Mouse (Mus musculus) lung, postnatal 0 days (tissue): ENCODE results near the gene Tubb2b. TPM values are rescaled to one million over a fixed set of nuclear protein-coding genes. Genes with fewer than 3 reads are reported as not detected.

Experiments
- ATAC-seq: fragments of 200-750 bp; cut with Nextera tagmentation; 2 replicates; pipeline ENCODE4 v1.8.0; 2017; ENCODE audit warnings: moderate library complexity
- DNase-seq: peaks from one replicate; pipeline ENCODE4 v3.0.0-alpha.2; 2016; ENCODE audit warnings: low spot score
- H3K27ac ChIP-seq: fragments of 300-500 bp; sonication (generic); 2 replicates; pipeline ENCODE4 v1.5.1; 2014; ENCODE audit warnings: antibody characterized with exemption, mild to moderate bottlenecking, low read length, mixed read lengths
- H3K27me3 ChIP-seq: fragments of 300-500 bp; sonication (generic); replicated peaks from 2 replicates; pipeline ENCODE4 v1.6.1; 2014; ENCODE audit warnings: low read length, mixed read lengths; ENCODE audit not compliant: insufficient read depth
- H3K36me3 ChIP-seq: fragments of 300-500 bp; sonication (generic); 2 replicates; pipeline ENCODE4 v1.6.1; 2014; ENCODE audit warnings: low read length, mixed read lengths; ENCODE audit not compliant: insufficient read depth
- H3K4me1 ChIP-seq: fragments of 300-500 bp; sonication (generic); 2 replicates; pipeline ENCODE4 v1.6.1; 2014; ENCODE audit warnings: antibody characterized with exemption, low read depth, low read length, mixed read lengths; ENCODE audit not compliant: insufficient read depth
- H3K4me2 ChIP-seq: fragments of 300-500 bp; sonication (generic); replicated peaks from 2 replicates; pipeline ENCODE4 v1.6.1; 2014; ENCODE audit warnings: low read depth, mild to moderate bottlenecking, low read length, moderate library complexity, mixed read lengths
- H3K4me3 ChIP-seq: fragments of 300-500 bp; sonication (generic); 2 replicates; pipeline ENCODE4 v1.5.1; 2014; ENCODE audit warnings: low read depth, low read length
- H3K9ac ChIP-seq: fragments of 300-500 bp; sonication (generic); replicated peaks from 2 replicates; pipeline ENCODE4 v1.6.1; 2014; ENCODE audit warnings: low read depth, mild to moderate bottlenecking
- H3K9me3 ChIP-seq: fragments of 300-500 bp; sonication (generic); 2 replicates; pipeline ENCODE4 v1.6.1; 2016; ENCODE audit warnings: low read length, mixed read lengths
- CTCF ChIP-seq: IDR thresholded peaks from 2 replicates; pipeline ENCODE4 v1.5.1; 2016; ENCODE audit warnings: antibody characterized with exemption, mild to moderate bottlenecking
- EP300 ChIP-seq: IDR thresholded peaks from 2 replicates; pipeline ENCODE4 v1.6.1; 2016; ENCODE audit warnings: antibody characterized with exemption, mild to moderate bottlenecking, control low read depth
- WGBS: fragments of 180-500 bp; shearing (Covaris S2); extraction: QIAGEN DNeasy Blood & Tissue Kit; methylation state at CpG from one replicate; pipeline ENCODE4 v1.1.7; 2014; 5-methylcytosine and 5-hydroxymethylcytosine counted together
- polyA plus RNA-seq: library from polyadenylated mRNA; unstranded; fragments of >200 nt; fragmentation: Nextera tagmentation; extraction: Ambion mirVana; gene quantifications from 2 replicates; pipeline ENCODE4 v1.2.1, GENCODE M21; 2015

The Tubb2b gene
- polyA plus RNA-seq, 1 experiment from 2014 or later: 7.5 TPM

GRCm38 (mm10) chr13:34131708-34132060, 1.4 kb upstream of the Tubb2b start:
- DNase-seq: peak; percentile 39
- ATAC-seq: 0 out of 2 replicates have a peak, but pooled peaks have one; percentile 19
- Histone ChIP-seq H3K4me2 (peak overlapping the region; percentile 90), H3K4me3 (peak overlapping the region; percentile 62; the same call in 1 of the 2 replicates), H3K9ac (no peak overlapping the region), H3K36me3 (no peaks in the 10 kb centered on the region), H3K9me3 (no peaks in the 10 kb centered on the region), H3K27me3 (peaks cover 9% of the 10 kb centered on the region; the same call in 1 of the 2 replicates), H3K4me1 (0 out of 2 replicates have a peak, but pooled peaks cover 10% of the 10 kb centered on the region), H3K27ac (no peak overlapping the region)
- TF ChIP-seq EP300: no peak
- peak; percentile 40 for TF ChIP-seq CTCF
- 5% methylated on average over 10 of the region's 10 CpGs for WGBS

- ATAC-seq: peak; percentile 69
- Histone ChIP-seq H3K36me3 (no peaks in the 10 kb centered on the region), H3K4me1 (0 out of 2 replicates have a peak, but pooled peaks cover 10% of the 10 kb centered on the region), H3K4me2 (peak overlapping the region; percentile 90), H3K27me3 (peaks cover 9% of the 10 kb centered on the region; the same call in 1 of the 2 replicates), H3K27ac (0 out of 2 replicates have a peak overlapping the region, but pooled peaks have one; percentile 32), H3K4me3 (peak overlapping the region; percentile 62; the same call in 1 of the 2 replicates), H3K9me3 (no peaks in the 10 kb centered on the region), H3K9ac (no peak overlapping the region)
- peak; percentile 75 for DNase-seq
- under 1% methylated on average over 24 of the region's 24 CpGs for WGBS
- no peak for TF ChIP-seq EP300
- TF ChIP-seq CTCF: no peak
Measured at GRCm38 (mm10) chr13:34131011-34131707, 893 bp upstream of the Tubb2b start.

GRCm38 (mm10) chr13:34129485-34130225, 611 bp downstream of the Tubb2b start:
- TF ChIP-seq CTCF (no peak), EP300 (no peak)
- peak; percentile 51 for DNase-seq

GRCm38 (mm10) chr13:34128276-34129114, 1.8 kb downstream of the Tubb2b start:
- Histone ChIP-seq H3K27ac (no peak overlapping the region), H3K9ac (no peak overlapping the region), H3K4me3 (no peak overlapping the region), H3K9me3 (no peaks in the 10 kb centered on the region), H3K4me1 (0 out of 2 replicates have a peak, but pooled peaks cover 7% of the 10 kb centered on the region), H3K4me2 (no peak overlapping the region), H3K36me3 (no peaks in the 10 kb centered on the region), H3K27me3 (peaks cover 6% of the 10 kb centered on the region; the same call in 1 of the 2 replicates)
- no peak for ATAC-seq
- TF ChIP-seq EP300 (no peak), CTCF (no peak)
- WGBS: 76% methylated on average over 9 of the region's 9 CpGs
- no peak for DNase-seq

More at GRCm38 (mm10) chr13:34129485-34130225, 611 bp downstream of the Tubb2b start:
- under 1% methylated on average over 30 of the region's 31 CpGs for WGBS
- Histone ChIP-seq H3K4me3 (peak overlapping the region; percentile 62), H3K9ac (no peak overlapping the region; the same call in 1 of the 2 replicates), H3K27me3 (peaks cover 9% of the 10 kb centered on the region; the same call in 1 of the 2 replicates), H3K4me1 (0 out of 2 replicates have a peak, but pooled peaks cover 10% of the 10 kb centered on the region), H3K27ac (no peak overlapping the region), H3K36me3 (no peaks in the 10 kb centered on the region), H3K4me2 (peak overlapping the region; percentile 90), H3K9me3 (no peaks in the 10 kb centered on the region)
- ATAC-seq: peak; percentile 25

GRCm38 (mm10) chr13:34125711-34126110, 4.6 kb downstream of the Tubb2b start:
- TF ChIP-seq CTCF (no peak), EP300 (no peak)
- no peak for DNase-seq
- Histone ChIP-seq H3K4me2 (no peak overlapping the region), H3K4me1 (0 out of 2 replicates have a peak, but pooled peaks cover 2% of the 10 kb centered on the region), H3K9me3 (no peaks in the 10 kb centered on the region), H3K27me3 (no peaks in the 10 kb centered on the region), H3K9ac (no peak overlapping the region), H3K4me3 (no peak overlapping the region), H3K27ac (no peak overlapping the region), H3K36me3 (no peaks in the 10 kb centered on the region)
- ATAC-seq: no peak
- WGBS: 61% methylated on average over 4 of the region's 4 CpGs
